Mouse (Mus musculus) B cell, adult 2 months (primary cell): ENCODE measurements around the gene Ppp1r12b.
"Not testable (repeated sequence)": the region's sequence is repeated elsewhere in the genome, so short reads cannot be mapped to it uniquely, and the experiment has no call there.

Source experiments
- DNase-seq, 2 experiments: peaks; one replicate each; pipeline ENCODE4 v3.0.0; 2022

The Ppp1r12b gene

DNA sequence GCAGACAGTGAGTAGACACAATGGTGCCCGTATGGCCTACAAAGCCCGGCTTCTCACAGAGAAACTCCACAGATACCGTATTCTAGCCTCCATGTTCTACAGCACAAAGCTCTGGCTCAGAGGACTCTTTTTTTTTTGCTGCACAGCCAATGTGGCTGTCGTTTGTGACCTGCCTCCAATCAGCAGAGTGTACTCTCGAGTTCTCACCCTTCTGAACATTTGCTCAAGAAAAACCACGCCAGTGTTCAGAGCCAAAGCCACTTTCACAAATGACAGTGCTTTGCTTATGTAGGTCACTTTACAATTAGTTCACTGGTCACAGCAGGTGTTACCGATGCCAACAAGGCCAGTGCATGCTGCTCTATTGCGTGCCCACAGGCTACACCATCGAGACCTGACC lies 107.9 kb downstream of the Ppp1r12b start:
- no peak for DNase-seq

DNA sequence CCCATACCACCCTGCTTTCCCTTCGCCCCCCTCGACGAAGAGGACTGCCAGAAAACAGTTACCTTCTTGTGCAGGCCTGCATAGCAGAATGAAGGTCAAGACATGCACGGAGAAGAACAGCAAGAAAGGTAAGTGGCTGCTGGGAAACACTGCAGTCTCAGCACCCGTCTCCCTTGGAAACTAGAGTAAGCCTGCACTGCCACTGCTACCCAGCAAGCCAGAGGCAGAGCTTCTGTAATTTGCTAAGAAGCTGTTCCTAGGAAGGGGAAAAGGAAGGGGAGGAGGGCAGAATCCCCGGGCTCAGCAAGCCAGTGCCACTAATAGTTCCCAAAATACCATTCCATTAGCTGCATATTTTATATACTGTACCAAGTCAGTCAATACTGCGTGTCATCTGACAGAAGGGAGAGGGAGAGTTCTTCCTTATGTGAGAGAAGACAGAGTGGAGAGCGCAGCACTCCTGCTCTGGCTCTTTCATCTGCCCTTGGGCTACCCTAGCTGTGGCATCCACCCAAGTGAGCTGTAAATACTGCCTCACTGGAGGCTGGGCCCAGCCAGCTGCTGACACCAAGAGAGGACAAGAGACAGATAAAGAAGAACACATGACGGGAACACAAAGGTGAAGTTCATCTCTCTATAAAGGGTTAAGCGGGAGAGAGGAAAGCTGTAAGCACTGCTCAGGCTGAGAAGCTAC lies 109.3 kb downstream of the Ppp1r12b start:
- no peak for DNase-seq

DNA sequence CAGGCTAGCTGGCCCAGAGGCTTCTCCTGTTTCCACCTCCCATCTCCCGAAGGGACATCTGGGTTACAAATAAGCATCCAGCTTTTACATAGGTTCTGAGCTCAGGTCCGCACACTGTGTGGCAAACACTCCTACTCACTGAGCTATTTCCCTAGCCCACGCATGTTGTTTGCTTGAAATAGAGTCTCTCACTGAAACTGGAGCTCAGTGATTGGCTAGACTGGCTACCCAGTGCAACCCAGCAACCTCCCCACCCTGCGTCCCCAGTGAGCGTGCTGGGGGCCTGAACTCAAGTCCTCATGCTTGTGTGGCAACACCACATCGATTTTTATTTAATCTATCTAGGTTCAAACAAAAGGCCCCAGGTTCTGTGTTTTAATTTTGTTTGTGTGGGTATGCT lies 112.4 kb downstream of the Ppp1r12b start:
- no peak for DNase-seq

DNA sequence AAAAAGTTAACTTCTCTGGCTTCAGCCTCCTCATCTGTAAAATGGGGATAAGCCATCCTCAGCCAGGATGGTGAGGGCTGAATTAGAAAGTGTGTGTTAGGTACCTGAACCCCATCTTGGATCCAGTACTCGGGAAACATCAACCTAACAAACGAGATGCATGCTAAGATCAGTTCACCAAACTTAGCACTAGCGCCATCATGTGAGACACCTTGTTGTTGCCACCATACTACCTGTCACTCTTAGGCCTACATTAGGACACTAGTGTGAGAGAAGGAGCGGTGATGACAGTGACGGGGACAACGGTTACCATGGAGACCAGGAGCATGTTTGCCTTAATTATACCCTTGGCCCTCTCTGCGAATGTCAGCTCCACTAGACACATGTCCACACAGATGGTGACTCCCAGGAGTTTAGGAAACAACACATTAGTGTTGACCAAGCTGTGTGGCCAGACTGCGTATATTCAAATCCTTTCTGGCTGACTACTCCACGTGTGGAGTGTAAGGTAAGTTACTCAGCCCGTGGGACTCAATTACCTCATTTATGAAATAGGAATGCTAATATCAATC lies 118.7 kb downstream of the Ppp1r12b start:
- no peak for DNase-seq

DNA sequence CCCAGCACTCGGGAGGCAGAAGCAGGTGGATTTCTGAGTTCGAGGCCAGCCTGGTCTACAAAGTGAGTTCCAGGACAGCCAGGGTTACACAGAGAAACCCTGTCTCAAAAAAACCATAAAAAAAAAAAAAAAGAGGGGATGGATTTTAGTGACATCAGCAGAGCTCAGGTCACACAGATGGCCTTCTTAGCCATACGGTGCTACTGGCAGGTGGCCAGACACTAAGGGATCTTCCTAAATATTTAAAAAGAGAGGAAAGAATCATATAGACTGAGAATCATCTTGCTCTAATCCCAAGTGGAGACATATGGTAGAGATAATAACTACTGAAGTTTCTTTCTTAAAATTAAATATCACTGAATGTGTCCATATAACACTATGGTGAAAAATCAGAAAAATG lies 124.9 kb downstream of the Ppp1r12b start:
- DNase-seq, result not testable (repeated sequence)

DNA sequence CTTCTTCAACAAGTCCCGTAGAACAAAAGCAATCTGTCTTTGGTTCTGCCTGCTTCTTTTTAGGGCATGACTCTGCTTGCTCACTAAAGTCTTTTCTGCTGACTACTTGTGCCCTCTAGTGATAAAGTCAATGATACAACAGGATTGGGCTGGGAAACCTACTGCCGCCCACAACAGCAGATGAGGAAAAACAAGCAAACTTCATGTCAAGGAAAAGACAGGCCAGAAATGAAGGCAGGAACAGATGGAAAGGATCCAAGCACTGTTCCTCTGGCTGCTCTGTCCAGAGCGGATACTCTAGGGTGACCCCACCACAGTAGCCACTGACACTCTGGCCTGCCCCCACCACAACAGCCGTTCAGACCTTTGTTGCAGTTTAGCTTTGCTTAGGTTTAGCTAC lies 126.1 kb downstream of the Ppp1r12b start:
- DNase-seq, result no peak

DNA sequence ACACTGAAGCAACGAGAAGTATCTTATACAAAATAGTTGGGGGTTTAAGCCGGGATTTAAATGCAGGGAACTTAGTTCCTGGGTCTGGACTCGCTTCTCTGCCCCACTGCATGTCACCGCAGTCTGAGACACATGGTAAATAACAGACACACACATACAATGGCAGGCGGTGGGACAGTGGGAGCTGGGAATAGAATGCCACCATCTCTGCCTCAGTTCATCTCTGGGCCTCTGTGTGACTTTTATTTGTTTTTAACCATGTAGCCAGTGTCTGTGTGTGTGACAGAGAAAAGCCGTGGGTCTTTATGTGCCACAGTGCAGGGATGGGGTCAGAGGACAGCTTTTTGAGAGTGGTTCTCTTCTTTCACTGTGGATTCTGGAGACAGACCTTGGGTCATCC lies 130.8 kb downstream of the Ppp1r12b start:
- DNase-seq, result no peak

DNA sequence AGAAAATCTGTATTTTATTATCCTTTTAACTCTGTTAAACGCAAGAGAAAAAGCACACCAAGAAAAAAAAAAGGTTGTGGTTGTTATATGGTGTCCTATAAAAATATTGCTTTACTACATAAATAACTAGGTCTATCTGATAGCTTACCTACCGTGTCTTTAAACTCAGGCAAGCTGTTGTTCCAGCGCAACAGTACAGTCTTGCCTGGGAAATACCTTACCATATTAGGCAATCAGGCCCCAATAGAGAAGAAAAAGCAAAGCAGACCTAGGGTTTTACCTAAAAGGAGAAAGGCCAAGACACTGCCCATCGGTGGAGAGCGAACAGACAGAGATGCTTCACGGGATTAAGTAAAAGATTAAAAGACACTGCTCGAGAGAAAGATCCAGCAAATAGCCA lies 131.9 kb downstream of the Ppp1r12b start:
- DNase-seq, result no peak

DNA sequence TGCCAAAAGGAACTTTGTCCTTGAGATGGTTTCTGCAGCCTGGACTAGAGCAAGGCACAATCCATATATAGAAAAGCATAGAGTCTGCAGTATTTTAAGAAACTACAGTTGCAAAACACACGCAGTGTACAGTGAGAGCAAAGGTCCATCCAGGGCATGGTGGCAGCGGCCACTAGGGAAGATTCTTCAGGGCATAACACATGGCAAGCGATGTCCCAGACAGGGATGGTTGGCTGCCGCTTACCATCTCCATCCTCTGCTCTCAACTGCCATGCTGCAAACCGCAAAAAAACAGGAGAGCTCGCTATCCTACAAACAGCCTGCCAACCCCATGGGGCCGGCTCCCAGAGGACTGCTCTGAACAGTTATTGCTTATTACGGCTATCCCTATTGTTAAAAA lies 132.4 kb downstream of the Ppp1r12b start:
- no peak for DNase-seq

DNA sequence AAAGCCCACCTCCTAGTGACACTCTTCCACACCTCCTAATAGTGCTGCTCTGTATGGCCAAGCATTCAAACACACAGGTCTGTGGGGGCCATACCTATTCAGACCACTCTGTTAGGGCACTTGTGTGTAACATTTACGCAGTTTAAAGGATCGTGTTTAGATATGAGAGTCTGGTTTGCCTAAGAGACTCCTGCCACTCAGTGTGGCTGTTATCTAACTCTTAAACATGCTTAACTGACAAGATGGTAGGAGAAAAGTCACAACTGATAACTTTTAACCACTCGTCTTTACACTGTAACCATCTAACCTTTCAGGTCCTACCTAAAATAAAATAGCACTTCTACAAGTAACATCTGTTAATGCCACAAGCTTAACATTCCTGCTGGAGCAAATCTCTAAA lies 134.9 kb downstream of the Ppp1r12b start:
- no peak for DNase-seq

DNA sequence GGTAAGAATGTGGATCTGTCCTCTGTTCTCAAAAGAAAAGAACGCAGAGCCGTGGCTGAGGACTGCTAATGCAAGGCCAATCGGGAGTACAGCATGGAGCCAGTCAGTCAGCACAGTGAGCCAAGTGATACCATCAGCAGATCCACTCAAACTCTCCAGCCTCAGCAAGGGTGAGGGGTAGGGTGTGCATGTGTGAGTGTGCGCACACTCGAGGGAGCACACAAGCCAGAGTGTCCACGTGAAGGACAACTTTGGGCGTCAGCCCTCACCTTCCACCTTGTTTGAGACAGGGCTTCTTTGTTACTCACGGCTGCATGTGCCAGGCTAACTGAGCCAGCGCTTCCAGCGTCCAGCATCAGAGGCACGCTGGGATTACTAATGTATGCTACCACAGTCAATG lies 136.5 kb downstream of the Ppp1r12b start:
- no peak for DNase-seq

DNA sequence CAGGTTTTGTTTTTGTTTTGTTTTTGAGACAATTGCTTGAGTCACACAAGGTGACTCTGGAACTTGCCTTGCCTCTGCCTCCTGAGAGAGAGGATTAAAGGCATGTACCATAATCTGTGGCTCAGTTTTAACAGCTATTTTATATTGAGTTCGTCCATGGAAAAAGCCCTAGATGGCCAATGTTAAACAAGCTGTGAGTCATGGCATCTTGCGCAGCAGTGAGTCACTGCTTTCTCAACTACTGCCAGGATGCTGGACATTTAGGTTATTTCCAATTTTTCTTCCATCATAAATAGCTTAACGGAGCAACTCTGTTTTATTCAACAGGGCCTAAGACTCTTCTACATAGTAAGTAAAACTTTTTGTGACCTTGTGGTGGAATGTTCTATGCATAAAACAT lies 137.0 kb downstream of the Ppp1r12b start:
- no peak for DNase-seq

DNA sequence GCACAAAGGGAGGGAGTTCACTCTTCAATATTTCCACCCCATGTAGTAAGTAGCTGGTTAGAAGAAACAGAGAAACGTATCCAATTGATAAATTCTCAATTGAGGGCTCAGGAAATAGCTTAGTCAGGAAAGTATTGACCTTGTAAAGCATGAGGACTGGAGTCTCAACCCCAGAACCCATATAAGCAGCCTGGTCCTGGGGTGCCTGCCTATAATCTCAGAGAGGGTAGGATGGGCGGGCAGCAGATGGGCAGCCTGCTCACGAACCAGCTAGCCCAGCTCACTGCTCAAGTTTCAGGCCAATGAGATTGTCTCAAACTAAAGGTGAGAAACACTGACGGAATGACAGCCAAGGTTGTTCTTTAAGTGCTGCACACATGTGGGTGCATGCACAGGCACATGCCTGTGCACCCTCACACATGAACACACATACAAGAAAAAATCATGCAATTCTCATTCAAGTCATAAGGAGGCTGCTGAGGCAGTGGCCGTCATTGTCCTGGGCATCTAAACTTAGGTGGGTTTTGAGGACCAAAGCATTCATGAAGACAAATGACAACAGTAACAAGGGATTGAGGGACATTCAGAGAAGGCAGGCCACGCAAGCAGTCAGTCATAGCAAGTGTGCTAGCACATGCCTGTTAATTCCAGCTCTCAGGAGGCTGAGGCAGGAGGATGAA lies 137.7 kb downstream of the Ppp1r12b start:
- DNase-seq, result no peak

DNA sequence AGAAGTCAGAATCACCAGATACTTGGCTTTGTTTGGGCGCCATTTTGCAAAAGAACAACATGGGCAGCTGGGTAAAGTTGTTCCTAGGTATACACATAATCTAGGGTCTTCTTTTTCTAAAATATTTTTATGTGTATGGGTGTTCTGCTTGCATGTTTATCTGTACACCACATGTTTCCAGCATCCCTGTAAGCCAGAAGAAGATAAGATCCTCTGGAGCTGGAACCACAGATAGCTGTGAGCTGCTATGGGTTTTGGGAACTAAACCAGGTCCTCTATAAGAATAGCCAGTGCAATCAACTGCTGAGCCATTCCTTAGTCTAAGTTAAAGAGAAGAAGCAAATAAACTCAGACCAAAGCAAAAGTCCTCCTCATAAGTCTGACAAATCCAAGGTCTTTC lies 138.6 kb downstream of the Ppp1r12b start:
- no peak for DNase-seq

DNA sequence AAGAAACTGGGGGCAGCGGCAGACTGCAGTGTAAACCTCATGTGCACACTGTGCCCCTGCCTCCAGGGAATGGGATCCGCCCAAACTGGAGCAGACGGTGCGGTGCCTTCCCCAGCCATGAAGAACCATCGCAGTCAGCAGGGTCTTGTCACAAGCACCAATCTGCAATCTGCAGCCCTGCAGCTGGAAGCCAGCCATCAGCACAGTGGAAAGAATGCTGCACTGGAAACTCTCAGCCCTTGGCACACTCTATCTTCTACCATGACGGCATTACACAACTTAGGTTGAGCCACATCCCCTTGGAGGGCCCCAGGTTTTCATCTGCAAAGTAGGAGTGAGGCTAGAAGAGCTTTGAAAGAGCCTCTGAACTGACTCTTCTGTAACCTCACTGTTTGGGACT lies 139.1 kb downstream of the Ppp1r12b start:
- no peak for DNase-seq

DNA sequence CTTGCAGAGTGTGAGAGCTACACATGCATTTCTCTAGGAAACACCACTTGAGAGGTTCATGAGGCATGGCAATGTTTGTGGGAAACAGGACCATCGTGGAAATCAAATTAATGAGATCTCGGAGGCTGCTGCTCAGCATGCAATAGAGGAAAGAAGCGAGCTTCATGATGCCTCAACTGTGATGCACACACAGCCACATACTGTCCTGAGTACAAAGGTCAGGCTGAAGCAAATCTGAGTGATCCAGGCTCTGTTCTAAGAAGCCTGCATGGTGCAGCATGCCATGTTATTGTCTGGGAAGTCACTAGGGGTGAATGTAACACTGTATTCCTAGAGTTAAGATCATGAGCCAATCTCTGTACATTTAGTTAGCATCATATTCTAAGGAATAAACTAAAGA lies 140.0 kb downstream of the Ppp1r12b start:
- DNase-seq, result no peak

DNA sequence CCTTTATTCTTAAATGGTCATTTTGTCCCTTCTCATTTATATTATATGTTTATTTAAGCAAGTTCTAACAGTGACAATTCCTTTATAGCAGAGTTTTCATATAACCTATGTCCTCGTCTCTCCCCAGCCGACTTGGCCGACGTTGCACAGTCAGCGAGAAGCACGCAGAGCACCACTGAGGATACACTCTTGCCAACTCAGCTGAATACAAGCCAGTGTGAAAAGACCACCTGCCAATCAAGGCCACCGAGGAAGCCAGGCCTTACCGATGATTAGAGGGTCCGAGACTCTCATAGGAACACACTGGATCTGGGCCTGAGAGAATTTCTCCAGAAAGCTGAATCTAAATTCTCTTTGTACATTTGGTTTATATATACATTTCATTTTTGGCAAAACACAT lies 150.3 kb downstream of the Ppp1r12b start:
- DNase-seq, result no peak

DNA sequence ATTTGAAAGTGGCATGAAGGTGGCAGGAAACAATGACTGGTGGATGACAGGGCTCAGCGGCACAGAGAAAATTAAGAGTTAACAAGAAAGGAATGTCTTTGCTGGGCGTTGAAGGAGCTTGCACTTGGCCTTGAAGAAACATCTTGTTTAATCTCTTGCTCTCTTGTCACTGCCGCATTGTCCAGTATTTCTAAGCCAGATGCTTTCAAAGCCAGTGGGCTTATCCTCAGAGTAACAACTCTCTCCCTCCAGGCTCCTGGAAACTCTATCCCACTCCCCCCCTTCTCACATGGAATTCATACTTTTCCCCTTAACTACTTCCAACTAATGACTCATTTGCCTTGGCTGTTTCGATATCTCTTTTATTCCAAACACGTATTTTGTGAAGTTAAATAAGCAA lies 151.4 kb downstream of the Ppp1r12b start:
- DNase-seq, result no peak

DNA sequence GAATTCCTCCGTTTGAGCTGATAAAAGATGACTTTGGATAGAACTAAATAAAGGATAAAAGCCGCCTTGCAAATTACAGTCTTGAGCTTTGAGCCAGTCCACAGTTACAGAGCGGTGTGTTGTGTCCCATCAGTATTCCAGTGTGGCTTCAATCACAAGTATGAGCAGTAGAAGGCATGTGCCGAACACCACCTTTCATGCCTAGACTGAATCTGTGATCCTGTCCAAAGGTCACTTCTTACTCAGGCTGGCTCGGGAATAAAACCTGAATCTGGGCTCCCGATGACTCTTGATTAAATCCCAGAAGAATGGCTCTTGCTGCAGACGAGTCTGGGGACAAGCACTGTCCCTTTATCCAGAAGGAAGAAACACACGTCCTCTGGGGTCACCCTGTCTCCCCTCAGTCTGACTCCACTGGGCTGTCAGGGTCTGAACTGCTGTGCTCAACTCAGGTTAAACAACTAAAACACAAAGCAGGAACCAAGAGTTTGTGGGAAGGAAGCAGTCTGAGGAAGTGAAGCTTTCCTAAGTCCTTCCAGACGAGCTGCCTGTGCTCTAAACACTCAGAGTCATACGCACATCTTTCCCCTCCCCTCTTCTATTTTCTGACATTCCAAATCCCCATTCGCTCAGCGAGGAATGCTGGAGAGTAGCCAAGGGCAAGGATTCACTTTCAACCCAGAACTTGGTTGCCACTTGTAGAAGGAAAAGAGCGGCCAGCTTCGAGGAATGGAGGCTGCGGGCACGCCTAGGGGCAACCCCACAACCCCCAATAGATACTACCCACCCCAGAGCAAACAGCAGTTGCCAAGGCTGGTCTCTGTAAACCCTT lies 152.2 kb downstream of the Ppp1r12b start:
- no peak for DNase-seq

DNA sequence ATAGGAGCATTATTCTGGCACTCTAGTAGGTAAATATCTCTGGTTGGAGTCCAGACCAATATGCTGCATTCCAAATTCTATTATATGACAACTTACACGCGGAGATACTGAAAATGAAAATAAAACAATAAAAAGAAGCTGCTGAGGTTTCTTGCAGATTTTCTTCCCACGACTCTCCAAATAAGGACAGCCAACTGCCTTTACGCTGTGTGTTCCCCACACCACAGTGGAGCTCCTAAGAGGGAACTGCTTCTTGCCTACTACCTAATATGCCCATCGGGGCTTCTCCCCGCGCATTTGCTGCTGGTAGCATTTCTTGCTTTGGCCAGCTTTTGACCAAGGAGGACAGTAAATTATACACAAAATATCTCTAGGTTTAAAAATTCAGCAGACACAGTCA lies 154.0 kb downstream of the Ppp1r12b start:
- no peak for DNase-seq

DNA sequence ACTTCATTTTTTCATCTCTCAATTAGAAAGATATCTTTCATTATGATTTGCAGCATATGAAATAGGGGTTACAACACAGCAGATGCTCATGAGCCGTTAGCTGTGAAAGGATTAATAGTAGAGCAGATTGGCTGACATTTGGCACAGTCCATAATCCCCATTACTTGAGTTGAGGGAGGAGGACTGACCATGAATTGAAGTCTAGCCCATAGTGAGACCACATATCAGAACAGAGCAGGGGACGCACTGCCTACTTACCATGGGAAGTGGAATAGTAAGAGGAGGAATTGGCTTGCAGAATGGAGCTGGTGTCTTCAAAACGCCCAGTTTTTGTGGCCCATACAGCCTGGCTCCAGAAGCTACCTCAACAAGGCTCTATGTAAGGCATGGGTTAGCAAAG lies 159.2 kb downstream of the Ppp1r12b start:
- DNase-seq, result no peak

DNA sequence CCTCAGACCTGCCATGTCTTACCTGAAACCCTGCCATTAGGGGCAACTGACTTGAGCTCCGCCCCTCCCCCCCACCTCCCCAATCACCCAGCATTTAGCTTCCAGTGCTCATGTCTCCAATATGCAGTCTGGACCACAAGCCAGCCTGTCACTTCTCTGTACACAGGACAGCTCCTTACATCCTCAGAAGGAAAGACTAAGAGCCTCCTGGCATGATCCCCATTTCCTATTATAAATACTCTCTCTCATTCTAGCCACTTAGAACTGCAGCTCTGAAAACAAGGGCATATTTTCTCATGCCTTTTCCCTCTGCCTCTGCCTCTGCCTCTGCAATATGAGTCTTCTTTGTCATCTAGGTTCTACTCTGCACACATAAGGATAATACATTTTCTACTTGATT lies 159.7 kb downstream of the Ppp1r12b start:
- no peak for DNase-seq

DNA sequence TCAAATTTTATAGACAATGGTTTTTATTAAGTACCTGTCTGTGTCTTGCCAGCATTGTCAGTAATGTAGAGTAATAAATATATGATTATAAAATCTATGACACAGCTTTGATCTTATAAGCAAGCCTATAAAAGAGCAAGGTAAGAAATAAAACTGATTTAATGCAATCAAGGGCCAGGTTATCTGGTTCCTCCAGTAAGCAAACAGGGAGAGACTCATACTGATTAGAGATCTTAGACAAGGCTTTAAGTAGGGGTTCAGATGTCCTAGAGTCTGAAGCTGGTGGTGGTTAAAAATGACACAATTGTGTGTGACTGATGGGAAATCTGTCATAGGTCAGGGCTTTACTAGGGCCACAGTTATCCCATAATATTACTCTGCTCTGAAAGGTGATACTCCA lies 164.3 kb downstream of the Ppp1r12b start:
- no peak for DNase-seq
